Mouse (Mus musculus): ENCODE data around the gene Rtl10. TPM values are rescaled to one million over a fixed set of nuclear protein-coding genes. Genes with fewer than 3 reads are reported as not detected.

Gene Rtl10
- polyA plus RNA-seq, 1 experiment from 2014 or later: 5.4 TPM

DNA sequence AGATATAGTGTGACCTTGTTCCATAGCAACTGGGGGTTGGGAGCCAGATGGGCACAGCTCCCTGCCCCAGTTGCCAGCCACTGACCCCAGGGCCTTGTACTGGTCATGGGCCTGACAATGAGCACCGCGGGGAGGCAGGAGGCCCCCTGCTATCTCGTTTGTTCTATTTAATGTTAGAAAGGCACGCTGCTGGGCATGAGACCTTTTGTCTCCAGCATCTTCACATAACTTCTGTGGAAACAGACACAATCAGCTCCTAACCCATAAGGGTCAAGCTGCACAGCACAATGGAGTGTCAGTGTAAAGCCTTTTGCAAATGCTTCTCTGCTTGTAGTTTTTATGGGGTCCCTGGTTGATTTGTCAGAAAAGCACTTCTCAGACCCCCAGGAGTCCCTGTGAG, 14.3 kb upstream of the Rtl10 start:
- no peaks in the 10 kb centered on the region for H3K36me3 ChIP-seq
- H3K27me3 ChIP-seq: no peaks in the 10 kb centered on the region
- H3K9me3 ChIP-seq: no peaks in the 10 kb centered on the region
- H3K4me1 ChIP-seq: 0 out of 2 replicates have a peak, but pooled peaks cover 4% of the 10 kb centered on the region
- H3K9ac ChIP-seq: no peak overlapping the region
- no peak overlapping the region for H3K4me3 ChIP-seq
- WGBS: 40% methylated on average over 4 of the region's 4 CpGs
- no peak overlapping the region for H3K4me2 ChIP-seq
- ATAC-seq (ENCODE audit: borderline replicate concordance, extremely low read depth, low FRiP score, low TSS enrichment): no peak
- no peak overlapping the region for H3K27ac ChIP-seq

DNA sequence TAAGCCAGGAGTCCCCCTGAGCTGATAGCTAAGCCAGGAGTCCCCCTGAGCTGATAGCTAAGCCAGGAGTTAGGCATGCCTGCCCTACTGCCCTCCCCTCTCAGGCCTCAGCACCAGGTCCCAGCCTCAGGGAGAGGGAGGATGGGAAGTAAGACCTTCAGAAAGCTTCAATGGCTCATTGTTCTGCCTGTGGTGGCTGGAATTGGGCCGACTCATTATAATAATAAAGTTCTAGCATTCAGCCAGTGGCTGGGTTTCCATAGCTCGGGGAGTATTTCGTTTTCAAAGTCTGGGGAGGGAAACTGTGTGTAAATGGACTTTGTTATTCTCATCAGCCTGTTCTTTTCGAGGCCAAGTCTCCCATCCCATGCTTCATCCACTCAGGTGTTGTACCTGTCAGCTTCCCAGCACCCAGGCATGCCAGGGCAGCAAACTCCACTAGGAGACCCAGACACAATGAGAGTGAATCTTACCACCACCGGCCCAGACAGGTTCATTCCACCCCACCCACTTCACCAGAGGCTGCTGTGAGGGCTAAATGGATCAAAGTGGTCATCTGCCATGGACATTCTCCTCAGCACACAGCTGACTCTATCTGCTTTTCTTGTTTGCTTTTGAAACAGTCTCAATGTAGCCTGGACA, 13.8 kb upstream of the Rtl10 start:
- H3K9me3 ChIP-seq: no peaks in the 10 kb centered on the region
- no peak overlapping the region for H3K9ac ChIP-seq
- no peaks in the 10 kb centered on the region for H3K27me3 ChIP-seq
- H3K4me2 ChIP-seq: no peak overlapping the region
- 69% methylated on average over 5 of the region's 5 CpGs for WGBS
- no peaks in the 10 kb centered on the region for H3K36me3 ChIP-seq
- H3K4me3 ChIP-seq: no peak overlapping the region
- no peak for ATAC-seq (ENCODE audit: borderline replicate concordance, extremely low read depth, low FRiP score, low TSS enrichment)
- no peaks in the 10 kb centered on the region for H3K4me1 ChIP-seq
- H3K27ac ChIP-seq: no peak overlapping the region

DNA sequence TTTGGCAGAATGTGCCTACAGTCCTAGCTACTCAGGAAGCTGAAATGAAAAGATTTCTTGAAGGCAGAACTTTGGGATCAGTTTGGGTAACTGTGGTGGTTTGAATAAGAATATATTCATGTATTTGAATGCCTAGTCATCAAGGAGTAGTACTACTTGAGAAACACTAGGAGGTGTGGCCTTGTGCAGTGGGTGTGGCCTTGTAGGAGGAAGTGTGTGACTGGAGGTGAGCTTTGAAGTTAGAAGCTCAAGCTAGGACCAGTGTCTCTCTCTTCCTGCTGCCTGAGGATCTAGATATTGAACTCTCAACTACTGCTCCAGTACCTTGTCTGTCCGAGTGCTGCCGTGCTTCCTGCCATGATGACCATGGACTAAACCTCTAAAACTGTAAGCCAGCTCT, 12.6 kb upstream of the Rtl10 start:
- Histone ChIP-seq H3K4me2 (no peak overlapping the region), H3K9me3 (no peaks in the 10 kb centered on the region), H3K4me3 (no peak overlapping the region), H3K27ac (no peak overlapping the region), H3K27me3 (no peaks in the 10 kb centered on the region), H3K36me3 (no peaks in the 10 kb centered on the region), H3K4me1 (no peaks in the 10 kb centered on the region), H3K9ac (no peak overlapping the region)
- no peak for ATAC-seq (ENCODE audit: borderline replicate concordance, extremely low read depth, low FRiP score, low TSS enrichment)
- WGBS: 78% methylated on average over 2 of the region's 2 CpGs

DNA sequence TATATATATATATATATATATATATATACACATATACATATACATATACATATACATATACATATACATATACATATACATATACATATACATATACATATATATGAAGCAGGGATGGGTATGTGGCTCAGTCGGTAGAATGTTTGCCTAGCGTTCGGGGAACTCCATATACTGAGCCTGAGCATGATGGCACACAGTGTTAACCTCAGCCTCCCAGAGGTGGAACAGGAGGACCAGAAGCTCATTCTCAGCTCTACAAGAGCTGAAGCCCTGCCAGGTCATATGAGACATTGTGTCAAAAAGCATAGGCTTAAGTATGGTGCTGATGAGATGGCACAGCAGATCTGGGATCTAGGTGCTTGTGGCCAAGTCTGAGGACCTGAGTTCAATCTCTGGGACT, 8.4 kb upstream of the Rtl10 start:
- H3K4me1 ChIP-seq: no peaks in the 10 kb centered on the region
- no peaks in the 10 kb centered on the region for H3K27me3 ChIP-seq
- ATAC-seq (ENCODE audit: borderline replicate concordance, extremely low read depth, low FRiP score, low TSS enrichment): no peak
- H3K9me3 ChIP-seq: no peaks in the 10 kb centered on the region
- H3K9ac ChIP-seq: no peak overlapping the region
- H3K27ac ChIP-seq: no peak overlapping the region
- no peaks in the 10 kb centered on the region for H3K36me3 ChIP-seq
- H3K4me3 ChIP-seq: no peak overlapping the region
- H3K4me2 ChIP-seq: no peak overlapping the region
- WGBS: 94% methylated on average over 3 of the region's 3 CpGs

DNA sequence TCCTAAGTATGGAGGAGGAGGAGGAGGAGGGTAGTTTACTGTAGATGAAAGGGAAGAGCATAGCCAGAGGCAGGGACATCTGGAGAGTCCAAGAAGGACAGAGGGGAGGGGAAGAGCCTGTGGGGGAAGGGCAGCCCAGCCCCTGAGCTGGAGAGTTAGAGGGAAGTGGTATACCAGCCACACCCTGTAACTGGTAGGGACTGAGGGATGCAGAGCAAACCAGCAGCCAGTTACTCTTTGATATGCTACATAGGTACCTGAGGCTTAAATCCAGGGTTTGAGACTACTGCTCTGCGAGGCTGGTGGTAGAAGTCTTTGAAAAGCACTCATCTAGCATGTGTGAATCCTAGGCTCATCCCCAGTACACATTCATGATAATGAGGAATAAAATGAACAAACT, 7.8 kb upstream of the Rtl10 start:
- no peaks in the 10 kb centered on the region for H3K4me1 ChIP-seq
- no peaks in the 10 kb centered on the region for H3K9me3 ChIP-seq
- ATAC-seq (ENCODE audit: borderline replicate concordance, extremely low read depth, low FRiP score, low TSS enrichment): no peak
- no peak overlapping the region for H3K4me2 ChIP-seq
- no peak overlapping the region for H3K4me3 ChIP-seq
- H3K27ac ChIP-seq: no peak overlapping the region
- no peaks in the 10 kb centered on the region for H3K27me3 ChIP-seq
- WGBS: 66% methylated on average over 1 of the region's 1 CpGs
- no peak overlapping the region for H3K9ac ChIP-seq
- H3K36me3 ChIP-seq: no peaks in the 10 kb centered on the region

DNA sequence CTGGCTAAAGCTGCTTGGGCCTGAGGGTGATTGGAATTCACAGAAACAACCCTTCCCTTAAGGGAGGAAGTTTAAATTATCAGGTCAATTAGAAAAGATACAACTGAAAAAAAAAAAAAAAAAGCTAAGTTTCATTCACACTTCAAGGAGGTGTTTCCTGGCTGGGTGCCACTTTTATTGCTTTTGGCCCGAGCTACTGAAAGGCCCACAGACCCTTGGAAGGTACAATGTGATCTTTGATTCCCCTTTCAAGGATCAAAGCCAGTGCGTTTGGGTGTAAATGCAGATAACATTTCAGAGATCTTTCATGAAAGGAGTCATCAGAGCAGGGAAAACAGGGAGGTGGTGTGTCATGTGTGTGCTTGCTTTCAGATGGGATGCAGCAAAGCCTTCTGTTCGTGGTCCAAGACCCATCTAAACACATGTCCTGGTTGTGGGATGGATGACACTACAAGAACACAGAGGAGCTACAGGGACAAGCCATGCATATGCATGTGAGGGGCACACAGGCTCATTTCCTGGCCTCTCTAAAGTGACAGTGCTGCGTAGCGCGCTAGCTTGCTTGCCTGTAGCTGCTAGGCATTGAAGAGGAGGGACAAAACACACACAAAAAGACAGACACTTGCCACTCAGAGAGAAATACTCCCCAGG, 711 bp upstream of the Rtl10 start:
- Histone ChIP-seq H3K4me2 (peak overlapping the region; percentile 88), H3K36me3 (peaks cover 16% of the 10 kb centered on the region), H3K27ac (peak overlapping the region; percentile 90), H3K4me3 (peak overlapping the region; percentile 95), H3K4me1 (peaks cover 17% of the 10 kb centered on the region), H3K27me3 (no peaks in the 10 kb centered on the region), H3K9me3 (no peaks in the 10 kb centered on the region), H3K9ac (peak overlapping the region; percentile 92)
- WGBS: 9% methylated on average over 6 of the region's 6 CpGs
- ATAC-seq (ENCODE audit: borderline replicate concordance, extremely low read depth, low FRiP score, low TSS enrichment): no peak; the same call in 1 of the 2 replicates

DNA sequence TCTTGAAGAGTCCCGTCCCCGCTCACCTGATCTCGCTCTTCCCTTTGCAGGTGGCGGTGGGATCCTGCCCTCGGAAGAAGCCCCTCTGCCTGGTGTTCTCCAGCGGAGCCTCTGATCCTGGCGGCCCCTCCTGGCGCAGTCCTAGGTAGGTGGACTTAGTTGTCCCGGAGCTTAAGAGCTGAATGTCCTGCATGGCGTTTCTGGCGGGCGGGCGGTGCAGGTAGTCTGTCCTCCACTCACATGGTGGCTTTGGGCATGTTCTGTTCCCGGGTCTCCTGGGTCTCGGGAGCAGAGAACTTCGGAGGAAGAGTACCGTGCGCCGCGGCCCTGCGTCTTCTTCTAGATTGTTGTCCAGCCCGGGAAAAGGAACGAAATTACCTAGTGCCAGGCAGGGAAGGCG, 295 bp downstream of the Rtl10 start:
- peak; percentile 55; the same call in 1 of the 2 replicates for ATAC-seq (ENCODE audit: borderline replicate concordance, extremely low read depth, low FRiP score, low TSS enrichment)
- under 1% methylated on average over 24 of the region's 24 CpGs for WGBS
- no peaks in the 10 kb centered on the region for H3K9me3 ChIP-seq
- H3K27ac ChIP-seq: peak overlapping the region; percentile 90
- H3K4me3 ChIP-seq: peak overlapping the region; percentile 95
- peak overlapping the region; percentile 92 for H3K9ac ChIP-seq
- H3K4me2 ChIP-seq: peak overlapping the region; percentile 88
- H3K36me3 ChIP-seq: peaks cover 16% of the 10 kb centered on the region
- peaks cover 22% of the 10 kb centered on the region for H3K4me1 ChIP-seq
- no peaks in the 10 kb centered on the region for H3K27me3 ChIP-seq

DNA sequence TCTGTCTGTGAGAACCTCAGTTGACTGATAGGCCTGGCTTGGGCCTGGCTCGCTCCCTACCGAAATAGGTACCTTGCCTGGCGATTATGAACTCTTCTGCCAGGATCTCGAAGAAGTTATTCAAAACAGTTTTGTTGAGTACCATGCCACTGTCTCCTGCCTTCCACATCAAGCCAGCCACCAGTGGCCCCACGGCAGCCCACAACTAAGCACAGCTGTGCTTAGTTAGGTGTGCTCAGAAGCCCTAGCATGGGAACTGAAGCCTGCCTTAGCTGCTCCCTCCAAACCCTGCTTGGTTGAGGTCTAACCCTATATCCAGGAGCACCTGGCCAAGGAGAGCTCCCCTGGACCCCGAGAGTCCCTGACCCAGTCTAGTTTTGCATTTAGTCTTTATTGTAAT, 2.8 kb downstream of the Rtl10 start:
- Histone ChIP-seq H3K4me1 (peaks cover 22% of the 10 kb centered on the region), H3K36me3 (peaks cover 16% of the 10 kb centered on the region)

DNA sequence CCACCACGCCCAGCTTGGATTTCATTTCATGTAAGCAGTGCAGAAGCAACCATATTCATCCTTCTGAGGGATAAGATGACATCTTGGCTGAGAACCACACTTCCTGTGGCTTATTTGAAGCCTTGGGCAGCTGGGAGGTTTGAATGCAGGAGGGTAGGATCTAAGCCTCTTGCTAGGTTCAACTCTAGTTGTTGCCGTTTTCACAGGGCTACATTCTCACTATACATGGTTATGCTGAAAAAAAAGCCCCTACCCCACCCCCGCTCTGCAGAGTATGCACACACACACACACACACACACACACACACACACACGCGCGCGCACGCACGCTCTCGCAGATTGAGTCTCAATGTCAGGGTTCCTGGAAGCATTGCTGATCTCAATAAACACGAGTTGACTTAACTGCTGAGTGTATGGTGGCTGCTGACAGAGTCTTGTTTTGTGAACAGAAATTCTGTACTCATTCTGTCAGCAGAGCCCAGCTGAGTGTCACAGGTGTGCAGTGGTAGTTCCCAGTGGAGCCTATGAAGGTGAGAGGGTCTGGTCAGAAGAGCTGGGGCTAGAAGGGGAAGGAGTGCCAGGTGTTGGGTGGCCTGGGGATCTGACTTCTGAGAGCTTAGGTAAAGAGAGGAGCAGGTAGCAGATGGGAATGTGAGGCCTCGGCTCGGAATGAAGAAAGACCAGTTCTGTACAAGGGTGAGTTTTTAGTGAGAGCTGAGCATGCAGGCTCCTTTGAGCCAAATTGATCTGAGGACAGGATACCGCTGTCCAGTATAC, 5.1 kb downstream of the Rtl10 start:
- no peaks in the 10 kb centered on the region for H3K9me3 ChIP-seq
- no peak overlapping the region for H3K4me2 ChIP-seq
- no peak overlapping the region for H3K9ac ChIP-seq
- peak; percentile 61; the same call in 1 of the 2 replicates for ATAC-seq (ENCODE audit: borderline replicate concordance, extremely low read depth, low FRiP score, low TSS enrichment)
- peak overlapping the region; percentile 43 for H3K27ac ChIP-seq
- H3K36me3 ChIP-seq: peaks cover 16% of the 10 kb centered on the region
- H3K4me3 ChIP-seq: no peak overlapping the region
- H3K27me3 ChIP-seq: no peaks in the 10 kb centered on the region
- 81% methylated on average over 14 of the region's 14 CpGs for WGBS
- H3K4me1 ChIP-seq: peaks cover 22% of the 10 kb centered on the region

More for the DNA sequence above, 2.8 kb downstream of the Rtl10 start:
- H3K4me2 ChIP-seq: no peak overlapping the region
- no peak overlapping the region for H3K27ac ChIP-seq
- H3K9ac ChIP-seq: no peak overlapping the region
- H3K4me3 ChIP-seq: no peak overlapping the region
- no peak for ATAC-seq (ENCODE audit: borderline replicate concordance, extremely low read depth, low FRiP score, low TSS enrichment)
- no peaks in the 10 kb centered on the region for H3K9me3 ChIP-seq
- no peaks in the 10 kb centered on the region for H3K27me3 ChIP-seq
- WGBS: 97% methylated on average over 6 of the region's 6 CpGs

DNA sequence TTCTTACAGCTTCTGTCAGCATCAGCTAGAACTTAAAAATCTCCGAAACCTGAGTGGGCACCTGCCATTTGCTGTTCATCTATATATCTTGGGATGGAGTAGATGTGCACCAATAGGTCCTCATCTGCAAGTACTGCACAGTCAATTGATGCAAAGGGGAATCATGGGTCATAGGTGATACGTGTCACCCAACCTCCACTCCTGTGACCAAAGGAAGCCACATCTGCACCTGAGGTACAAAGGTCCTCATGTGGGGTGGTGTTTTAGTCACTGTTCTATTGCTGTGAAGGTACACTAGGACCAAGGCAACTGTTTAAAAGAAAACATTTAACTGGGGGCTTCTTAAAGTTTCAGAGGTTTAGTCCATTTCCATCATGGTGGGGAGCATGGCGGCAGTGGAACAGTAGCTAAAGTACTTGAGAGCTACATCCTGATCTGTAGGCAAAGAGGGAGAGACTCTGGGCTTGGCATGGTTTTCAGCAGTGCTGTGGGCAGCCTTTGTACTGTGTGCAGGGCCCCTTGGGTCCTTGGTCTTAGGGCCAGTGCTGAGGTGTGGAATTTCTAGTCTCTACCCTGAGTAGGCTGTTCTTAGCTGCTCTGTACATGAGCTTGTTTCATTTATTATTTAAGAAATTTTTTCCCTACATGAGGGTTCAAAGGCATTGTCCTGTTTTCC, 8.0 kb downstream of the Rtl10 start:
- 93% methylated on average over 3 of the region's 3 CpGs for WGBS
- Histone ChIP-seq H3K4me3 (no peak overlapping the region), H3K9me3 (no peaks in the 10 kb centered on the region), H3K27me3 (no peaks in the 10 kb centered on the region), H3K4me1 (peaks cover 5% of the 10 kb centered on the region; the same call in 1 of the 2 replicates), H3K36me3 (peaks cover 6% of the 10 kb centered on the region), H3K4me2 (no peak overlapping the region), H3K27ac (no peak overlapping the region), H3K9ac (no peak overlapping the region)
- ATAC-seq (ENCODE audit: borderline replicate concordance, extremely low read depth, low FRiP score, low TSS enrichment): no peak

DNA sequence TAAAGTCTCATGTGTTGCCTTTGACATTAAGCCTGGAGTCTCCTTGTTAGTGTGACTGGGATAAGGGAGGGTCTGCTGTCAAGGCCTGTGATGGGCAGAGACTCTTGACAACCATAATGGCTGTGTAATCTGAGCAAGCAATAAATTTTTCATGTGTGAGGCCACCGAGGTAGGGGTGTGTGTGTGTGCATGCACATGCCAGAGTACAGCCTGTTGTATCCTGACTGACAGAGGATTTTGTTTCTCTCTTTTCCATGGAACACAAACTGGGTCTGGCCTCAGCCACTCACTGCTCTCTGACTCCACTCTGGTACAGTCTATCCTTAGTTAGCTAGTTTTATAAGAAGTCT, 8.5 kb downstream of the Rtl10 start:
- Histone ChIP-seq H3K27ac (no peak overlapping the region), H3K36me3 (peaks cover 2% of the 10 kb centered on the region; the same call in 1 of the 2 replicates), H3K4me1 (peaks cover 5% of the 10 kb centered on the region; the same call in 1 of the 2 replicates), H3K27me3 (no peaks in the 10 kb centered on the region), H3K4me3 (no peak overlapping the region), H3K9me3 (no peaks in the 10 kb centered on the region), H3K4me2 (no peak overlapping the region), H3K9ac (no peak overlapping the region)
- ATAC-seq (ENCODE audit: borderline replicate concordance, extremely low read depth, low FRiP score, low TSS enrichment): no peak
- WGBS: 32% methylated on average over 1 of the region's 1 CpGs

Measured in lung, embryonic 15.5 days (tissue).